Mouse (Mus musculus) CH12.LX (cell line): Measurements from ENCODE around the gene Tbck. TPM values are rescaled to one million over a fixed set of nuclear protein-coding genes. Genes with fewer than 3 reads are reported as not detected.

Experiments
- DNase-seq: peaks from one replicate; pipeline ENCODE4 v3.0.0-alpha.2; 2013; ENCODE audit errors: extremely low read depth
- H3K27ac ChIP-seq: 2 replicates; pipeline ENCODE4 v1.5.1; 2012; ENCODE audit warnings: low read depth, mild to moderate bottlenecking, control low read depth, moderate library complexity; ENCODE audit not compliant: insufficient read depth
- H3K27me3 ChIP-seq: replicated peaks from 2 replicates; pipeline ENCODE3; 2012; ENCODE audit warnings: inconsistent platforms
- H3K36me3 ChIP-seq, 2 experiments: replicated peaks in 1 of 2; 2 replicates each; pipeline versions ENCODE3 to v1.6.1; 2012; ENCODE audit warnings: inconsistent platforms in 1 of 2, low read length in 1 of 2, mild to moderate bottlenecking in 1 of 2, mixed read lengths in 1 of 2, moderate library complexity in 1 of 2; ENCODE audit not compliant: control insufficient read depth in 1 of 2, insufficient read depth in 1 of 2
- H3K4me1 ChIP-seq, 2 experiments: 2 replicates each; pipeline ENCODE4 v1.6.1; 2012; ENCODE audit warnings: inconsistent platforms in 1 of 2, moderate library complexity in 1 of 2; ENCODE audit not compliant: insufficient read depth in 2 of 2, control insufficient read depth in 1 of 2
- H3K4me2 ChIP-seq: 2 replicates; pipeline ENCODE4 v1.6.1; 2012; ENCODE audit warnings: low read depth, mild to moderate bottlenecking, control low read depth; ENCODE audit not compliant: poor library complexity, insufficient read depth, severe bottlenecking
- H3K4me3 ChIP-seq, 3 experiments: fragments of 150-350 bp in 1 of 3; sonication (generic) in 1 of 3; replicated peaks in 1 of 3; 2 replicates each; pipeline versions ENCODE3 to v1.5.1; 2011 to 2012; ENCODE audit warnings: low read depth in 2 of 3, low read length in 2 of 3, mild to moderate bottlenecking in 2 of 3, moderate library complexity in 2 of 3, control low read depth in 1 of 3, improper control_type of control experiment in 1 of 3, inconsistent platforms in 1 of 3, mixed read lengths in 1 of 3; ENCODE audit not compliant: poor library complexity in 1 of 3
- H3K79me2 ChIP-seq: replicated peaks from 2 replicates; pipeline ENCODE4 v1.6.1; 2012; ENCODE audit warnings: mild to moderate bottlenecking, moderate library complexity; ENCODE audit not compliant: control insufficient read depth, poor library complexity, insufficient read depth, severe bottlenecking; ENCODE audit errors: extremely low read depth
- H3K9ac ChIP-seq: 2 replicates; pipeline ENCODE4 v1.6.1; 2012; ENCODE audit warnings: low read depth, mild to moderate bottlenecking, control low read depth, moderate library complexity; ENCODE audit not compliant: insufficient read depth
- H3K9me3 ChIP-seq: replicated peaks from 2 replicates; pipeline ENCODE3; 2012; ENCODE audit warnings: low read length, inconsistent platforms, mixed read lengths
- CTCF ChIP-seq, 2 experiments: IDR thresholded peaks in 1 of 2; conservative IDR thresholded peaks in 1 of 2; 2 replicates each; pipeline ENCODE4 v1.5.1; 2011 to 2012; ENCODE audit warnings: low read depth in 2 of 2, low read length in 2 of 2, improper control_type of control experiment in 1 of 2, inconsistent platforms in 1 of 2, mild to moderate bottlenecking in 1 of 2, moderate library complexity in 1 of 2
- E2F4 ChIP-seq: IDR thresholded peaks from 2 replicates; pipeline ENCODE4 v1.6.1; 2011; ENCODE audit warnings: low read depth, low read length, improper control_type of control experiment; ENCODE audit not compliant: insufficient replicate concordance
- ELF1 ChIP-seq: IDR thresholded peaks from 2 replicates; pipeline ENCODE4 v1.6.1; 2014; ENCODE audit warnings: low read depth, mild to moderate bottlenecking, inconsistent platforms, low read length, improper control_type of control experiment
- GABPA ChIP-seq: IDR thresholded peaks from 2 replicates; pipeline ENCODE4 v1.6.1; 2012; ENCODE audit warnings: low read depth, low read length, improper control_type of control experiment, inconsistent platforms; ENCODE audit not compliant: insufficient replicate concordance
- HCFC1 ChIP-seq: IDR thresholded peaks from 2 replicates; pipeline ENCODE4 v1.6.1; 2012; ENCODE audit warnings: low read depth, mild to moderate bottlenecking, inconsistent platforms, low read length, improper control_type of control experiment
- IRF4 ChIP-seq: IDR thresholded peaks from 2 replicates; pipeline ENCODE4 v1.6.1; 2014; ENCODE audit warnings: low read depth, mild to moderate bottlenecking, inconsistent platforms, low read length, improper control_type of control experiment
- JUN ChIP-seq: IDR thresholded peaks from 2 replicates; pipeline ENCODE4 v1.6.1; 2011; ENCODE audit warnings: low read depth, mild to moderate bottlenecking, low read length, improper control_type of control experiment, moderate library complexity; ENCODE audit not compliant: insufficient read depth
- JUND ChIP-seq: conservative IDR thresholded peaks from 2 replicates; pipeline ENCODE4 v1.6.1; 2011; ENCODE audit warnings: low read depth, low read length, improper control_type of control experiment
- MAFK ChIP-seq: IDR thresholded peaks from 2 replicates; pipeline ENCODE4 v1.6.1; 2011; ENCODE audit warnings: low read length, improper control_type of control experiment; ENCODE audit not compliant: insufficient replicate concordance
- MAX ChIP-seq: IDR thresholded peaks from 2 replicates; pipeline ENCODE4 v1.6.1; 2011; ENCODE audit warnings: low read length, improper control_type of control experiment
- MAZ ChIP-seq: IDR thresholded peaks from 2 replicates; pipeline ENCODE4 v1.6.1; 2012; ENCODE audit warnings: low read depth, mild to moderate bottlenecking, inconsistent platforms, low read length, improper control_type of control experiment, moderate library complexity
- MEF2A ChIP-seq: IDR thresholded peaks from 2 replicates; pipeline ENCODE4 v1.6.1; 2014; ENCODE audit warnings: low read depth, mild to moderate bottlenecking, inconsistent platforms, low read length, improper control_type of control experiment, borderline replicate concordance
- MYC ChIP-seq: IDR thresholded peaks from 2 replicates; pipeline ENCODE4 v1.6.1; 2011; ENCODE audit warnings: low read depth, mild to moderate bottlenecking, improper control_type of control experiment, low read length
- NELFE ChIP-seq: IDR thresholded peaks from 2 replicates; pipeline ENCODE4 v1.6.1; 2011; ENCODE audit warnings: low read depth, low read length, improper control_type of control experiment
- NRF1 ChIP-seq: IDR thresholded peaks from 2 replicates; pipeline ENCODE4 v1.6.1; 2014; ENCODE audit warnings: low read depth, mild to moderate bottlenecking, inconsistent platforms, low read length, improper control_type of control experiment, moderate library complexity
- PAX5 ChIP-seq: IDR thresholded peaks from 2 replicates; pipeline ENCODE4 v1.6.1; 2012; ENCODE audit warnings: low read length, inconsistent platforms, mixed read lengths
- POLR2AphosphoS2 ChIP-seq: IDR thresholded peaks from 2 replicates; pipeline ENCODE4 v1.6.1; 2011; ENCODE audit warnings: low read depth, low read length, improper control_type of control experiment
- RAD21 ChIP-seq: IDR thresholded peaks from 2 replicates; pipeline ENCODE4 v1.6.1; 2011; ENCODE audit warnings: low read depth, mild to moderate bottlenecking, low read length, improper control_type of control experiment, moderate library complexity
- SMC3 ChIP-seq: IDR thresholded peaks from 2 replicates; pipeline ENCODE4 v1.6.1; 2011; ENCODE audit warnings: low read depth, low read length, improper control_type of control experiment
- USF1 ChIP-seq: IDR thresholded peaks from 2 replicates; pipeline ENCODE4 v1.6.1; 2014; ENCODE audit warnings: low read depth, mild to moderate bottlenecking, inconsistent platforms, low read length, improper control_type of control experiment
- USF2 ChIP-seq: conservative IDR thresholded peaks from 2 replicates; pipeline ENCODE4 v1.6.1; 2011; ENCODE audit warnings: low read depth, low read length, improper control_type of control experiment
- ZC3H11A ChIP-seq: IDR thresholded peaks from 2 replicates; pipeline ENCODE4 v1.6.1; 2012; ENCODE audit warnings: low read depth, mild to moderate bottlenecking, inconsistent platforms, low read length, improper control_type of control experiment
- ZKSCAN1 ChIP-seq: IDR thresholded peaks from 2 replicates; pipeline ENCODE4 v1.6.1; 2012; ENCODE audit warnings: low read depth, inconsistent platforms, low read length, improper control_type of control experiment, borderline replicate concordance
- ZMIZ1 ChIP-seq: IDR thresholded peaks from 2 replicates; pipeline ENCODE4 v1.6.1; 2012; ENCODE audit warnings: low read depth, mild to moderate bottlenecking, inconsistent platforms, low read length, improper control_type of control experiment
- ZNF384 ChIP-seq: IDR thresholded peaks from 2 replicates; pipeline ENCODE4 v1.6.1; 2012; ENCODE audit warnings: low read depth, low read length, improper control_type of control experiment, inconsistent platforms
- dilution Hi-C: fragments of 300-500 bp; cut with MboI; formaldehyde crosslinking; loops from 2 replicates; pipeline ENCODE4 v1.14.3; 2020; ENCODE audit warnings: low sequenced_read_pairs; ENCODE audit not compliant: extremely low pct_unique_long_range_greater_than_20kb, extremely low pct_ligation_motif_present
- in situ Hi-C: fragments of 300-500 bp; cut with MboI; formaldehyde crosslinking; loops from 3 replicates; pipeline ENCODE4 v1.14.3; 2019; ENCODE audit warnings: low sequenced_read_pairs, low pct_ligation_motif_present, low pct_unique_long_range_greater_than_20kb, mixed read lengths
- polyA plus RNA-seq: library from polyadenylated mRNA; unstranded; fragments of >175 nt; gene quantifications from 2 replicates; pipeline ENCODE4 v1.2.1, GENCODE M21; 2012; ENCODE audit warnings: low read depth; ENCODE audit not compliant: insufficient read length
- total RNA-seq, 2 experiments: library from RNA; depleted of rRNA; stranded (reverse); fragments of 300-350 nt in 1 of 2; fragments of >200 nt in 1 of 2; gene quantifications; 2 replicates each; pipeline ENCODE4 v1.2.3; 2012 to 2014

Tbck gene
- total and polyA plus RNA-seq, 3 experiments = 9.2 to 18.7 (median 14.5) TPM

DNA sequence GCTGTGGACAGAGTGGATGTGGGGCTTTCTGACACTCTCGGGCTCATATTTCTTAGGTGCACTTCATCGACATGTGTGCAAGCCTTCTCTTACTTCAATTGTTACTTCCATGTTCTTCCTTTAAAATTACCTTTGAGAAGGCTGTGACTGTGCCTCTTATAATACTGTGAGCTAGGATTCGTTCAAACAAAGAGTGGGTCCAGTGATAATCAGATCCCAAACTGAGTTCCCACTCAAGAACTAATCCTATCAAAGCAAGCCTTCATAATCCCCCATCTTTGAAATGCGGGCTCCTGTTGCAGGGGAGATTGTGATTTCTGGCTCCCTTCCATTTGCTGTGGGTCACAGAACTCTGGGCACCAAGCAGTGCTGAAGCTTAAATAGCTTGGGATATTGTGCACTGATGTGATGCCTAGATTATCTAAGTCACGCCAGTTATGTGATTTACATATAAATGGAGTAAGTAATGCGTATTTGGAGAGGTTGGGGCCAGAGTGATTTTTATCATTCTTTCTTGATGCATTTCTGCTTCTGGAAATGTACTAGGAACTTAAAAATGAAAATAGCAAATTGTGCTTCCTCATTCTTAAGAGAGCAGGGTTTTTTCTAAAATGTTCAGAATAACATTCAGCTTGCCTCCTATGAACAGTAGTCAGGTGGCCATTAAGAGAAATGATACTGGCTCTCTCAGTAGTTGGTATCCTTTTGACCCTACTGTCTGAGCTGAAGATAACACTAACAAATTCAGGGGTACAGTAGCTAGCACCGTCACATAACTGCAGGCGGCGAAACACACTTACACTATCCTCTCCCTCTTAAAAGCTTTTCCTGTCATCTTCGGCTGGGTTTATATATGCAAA lies 60.6 kb downstream of the Tbck start:
- no peak overlapping the region for H3K9ac ChIP-seq
- H3K27ac ChIP-seq = no peak overlapping the region
- H3K4me1 ChIP-seq = 0 out of 4 replicates have a peak, but pooled peaks cover 0 to 4% of the 10 kb centered on the region in 2 experiments
- H3K27me3 ChIP-seq = no peaks in the 10 kb centered on the region
- H3K36me3 ChIP-seq = peaks cover 4 to 38% of the 10 kb centered on the region in 2 experiments
- TF ChIP-seq USF2 (no peak), IRF4 (no peak), POLR2AphosphoS2 (no peak), PAX5 (no peak), JUND (no peak), GABPA (no peak), NRF1 (no peak), MYC (no peak), USF1 (no peak), MEF2A (no peak)
- TF ChIP-seq, all 38 proteins: peak for 0
- in situ Hi-C loops = loop anchor here (25.0 kb wide), 1 partner anchor 518 kb away; no protein-coding TSS in a partner anchor
- Histone ChIP-seq H3K4me2 (no peak overlapping the region), H3K4me3 (no peak overlapping the region), H3K9me3 (no peaks in the 10 kb centered on the region), H3K79me2 (no peaks in the 10 kb centered on the region)
- dilution Hi-C loops = no loop called here
- DNase-seq = no peak

DNA sequence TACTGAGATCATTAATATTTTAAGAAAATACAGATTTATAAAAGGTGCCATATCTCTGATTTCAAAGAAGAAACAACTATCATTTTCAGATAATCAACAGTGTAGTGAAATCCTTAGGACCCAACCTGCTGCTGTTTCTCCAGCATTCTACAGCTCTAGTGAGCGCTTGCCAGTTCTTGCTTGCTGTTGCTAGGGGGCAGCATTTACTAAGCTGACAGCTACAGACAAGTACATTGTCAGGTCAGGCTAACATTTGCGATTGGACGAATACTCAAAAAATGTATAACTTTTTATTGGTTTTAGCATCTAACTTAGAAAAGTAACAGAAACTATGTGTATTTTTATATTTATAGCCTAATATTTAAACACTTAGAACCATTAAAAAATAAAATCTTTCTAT lies 63.1 kb downstream of the Tbck start:
- peaks cover 4 to 36% of the 10 kb centered on the region in 2 experiments for H3K36me3 ChIP-seq
- in situ Hi-C loops = loop anchor here (25.0 kb wide), 1 partner anchor 515 kb away; no protein-coding TSS in a partner anchor
- dilution Hi-C loops = no loop called here
- peak; percentile 59; the same call in 1 of the 2 replicates for TF ChIP-seq NELFE
- 0 out of 2 replicates have a peak, but pooled peaks have one; percentile 68 for TF ChIP-seq MAZ
- no peak; the same call in 1 of the 2 replicates for TF ChIP-seq MAX
- TF ChIP-seq ZC3H11A = peak; percentile 97
- TF ChIP-seq PAX5 = no peak
- no peak for TF ChIP-seq ZMIZ1
- 0 out of 2 replicates have a peak, but pooled peaks have one; percentile 53 for TF ChIP-seq MEF2A
- 0 out of 2 replicates have a peak, but pooled peaks have one; percentile 36 for TF ChIP-seq E2F4
- peak; percentile 100 for TF ChIP-seq RAD21
- no peak for TF ChIP-seq ZNF384
- peak; percentile 44; the same call in 1 of the 2 replicates for TF ChIP-seq IRF4
- TF ChIP-seq JUND = peak; percentile 62; the same call in 1 of the 2 replicates
- TF ChIP-seq MYC = 0 out of 2 replicates have a peak, but pooled peaks have one; percentile 46
- peak; percentile 90 to 99 for TF ChIP-seq CTCF (conservative IDR thresholded peaks at IDR 0.05 in 1 of 2, IDR thresholded peaks at IDR 0.05 in 1 of 2; ENCODE audit: low read depth in 2 of 2, low read length in 2 of 2)
- TF ChIP-seq ZKSCAN1 = no peak
- no peak for TF ChIP-seq HCFC1
- TF ChIP-seq USF1 = no peak
- peak; percentile 9; the same call in 1 of the 2 replicates for TF ChIP-seq ELF1
- TF ChIP-seq MAFK = no peak
- TF ChIP-seq JUN = peak; percentile 14; the same call in 1 of the 2 replicates
- peak; percentile 98 for TF ChIP-seq SMC3
- no peaks in the 10 kb centered on the region for H3K27me3 ChIP-seq
- no peak overlapping the region for H3K27ac ChIP-seq
- no peak overlapping the region for H3K4me3 ChIP-seq
- H3K4me2 ChIP-seq = no peak overlapping the region
- H3K9ac ChIP-seq = no peak overlapping the region
- H3K9me3 ChIP-seq = no peaks in the 10 kb centered on the region
- no peaks in the 10 kb centered on the region for H3K79me2 ChIP-seq
- peak; percentile 86 for DNase-seq
- H3K4me1 ChIP-seq = 0 out of 4 replicates have a peak, but pooled peaks cover 0 to 4% of the 10 kb centered on the region in 2 experiments
